Comparison of ENCODE assay signal across 8 mouse cellular contexts in the genomic region with DNA sequence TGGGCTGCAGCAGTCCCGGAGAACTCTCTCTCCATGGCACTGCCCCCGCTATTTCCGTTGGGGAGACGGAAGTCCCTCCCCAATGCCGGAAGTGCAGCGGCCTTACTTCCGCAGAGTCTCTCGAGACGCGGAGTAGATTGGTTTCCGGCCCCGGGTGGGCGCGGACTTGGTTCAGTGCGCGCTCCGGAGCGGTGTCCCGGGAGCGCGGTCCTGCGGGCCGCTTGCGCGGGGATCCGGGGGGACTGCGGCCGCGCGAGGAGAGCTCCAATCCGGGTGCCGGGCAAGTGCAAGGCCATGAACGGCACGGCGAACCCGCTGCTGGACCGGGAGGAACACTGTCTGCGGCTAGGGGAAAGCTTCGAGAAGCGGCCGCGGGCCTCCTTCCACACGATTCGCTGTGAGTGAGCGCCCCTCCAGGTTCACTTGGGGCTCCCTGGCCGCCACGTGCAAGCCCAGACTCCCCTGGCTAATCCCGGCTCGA. TPM values are rescaled to one million over a fixed set of nuclear protein-coding genes. Genes with fewer than 3 reads are reported as not detected.
A peak's percentile ranks its signal among the peaks of the same experiment; 100 is the strongest.
DNase-seq lines count a peak whose midpoint lies in the region; ATAC-seq lines count a peak whose summit lies in the region.

Gene Mettl6 (minus strand): TSS at position 66 of the 481 bp plus-strand sequence.

- no peaks in the 10 kb centered on the region for H3K9me3 ChIP-seq in hindbrain, embryonic 15.5 days

- peak; percentile 96 for ATAC-seq in hindbrain, embryonic 15.5 days (ENCODE audit: low FRiP score, low read depth)

- DNase-seq in R1 (ENCODE audit: low read depth, low spot score) = peak; percentile 96
- DNase-seq in cerebellum, postnatal 25 days = peak; percentile 90 to 94
- peak; percentile 88 to 92 for DNase-seq in frontal cortex, postnatal 36 days (ENCODE audit: low spot score in 2 of 2)
- peak; percentile 75 for DNase-seq in left cerebral cortex, adult 11 months (ENCODE audit: low spot score)
- DNase-seq in lung, postnatal 4 days = peak; percentile 92 to 94
- DNase-seq in retina, postnatal 7 days (ENCODE audit: low read depth, low spot score) = peak; percentile 83
- DNase-seq in urinary bladder, adult 2 months (ENCODE audit: low spot score) = peak; percentile 86

- H3K4me3 ChIP-seq in hindbrain, embryonic 15.5 days = peak within 1 kb of the TSS; percentile 98

- WGBS in hindbrain, embryonic 15.5 days = under 1% methylated on average over 49 of the region's 49 CpGs

- H3K27ac ChIP-seq in hindbrain, embryonic 15.5 days (replicated peaks) = peak within 1 kb of the TSS; percentile 90

- H3K4me1 ChIP-seq in hindbrain, embryonic 15.5 days (replicated peaks) = peaks cover 39% of the 10 kb centered on the region

- H3K4me2 ChIP-seq in hindbrain, embryonic 15.5 days = peak within 1 kb of the TSS; percentile 96

- H3K36me3 ChIP-seq in hindbrain, embryonic 15.5 days = peaks cover 22% of the 10 kb centered on the region

- H3K9ac ChIP-seq in hindbrain, embryonic 15.5 days = peak within 1 kb of the TSS; percentile 79

- H3K27me3 ChIP-seq in hindbrain, embryonic 15.5 days = no peaks in the 10 kb centered on the region

RNA-seq across cellular contexts. Expression of gene Mettl6, which starts in this region (rescaled TPM):
- 37.9 and 43.9 TPM in 2 replicates for polyA plus RNA-seq in hindbrain, embryonic 15.5 days (2015; fragmentation: Nextera tagmentation; extraction: Ambion mirVana)
- polyA plus RNA-seq in urinary bladder, adult 2 months (2012; rRNA removed) = 15.0 and 16.8 TPM in 2 replicates

Comparison
In these comparisons a context has a peak if more than half of its experiments do, and no peak if none do; other contexts are left out.
1. Peak in every context shown above with its lines: DNase-seq, ATAC-seq, H3K4me3 ChIP-seq and H3K27ac ChIP-seq.